ENCODE assay signal across 9 mouse cellular contexts in the genomic region with DNA sequence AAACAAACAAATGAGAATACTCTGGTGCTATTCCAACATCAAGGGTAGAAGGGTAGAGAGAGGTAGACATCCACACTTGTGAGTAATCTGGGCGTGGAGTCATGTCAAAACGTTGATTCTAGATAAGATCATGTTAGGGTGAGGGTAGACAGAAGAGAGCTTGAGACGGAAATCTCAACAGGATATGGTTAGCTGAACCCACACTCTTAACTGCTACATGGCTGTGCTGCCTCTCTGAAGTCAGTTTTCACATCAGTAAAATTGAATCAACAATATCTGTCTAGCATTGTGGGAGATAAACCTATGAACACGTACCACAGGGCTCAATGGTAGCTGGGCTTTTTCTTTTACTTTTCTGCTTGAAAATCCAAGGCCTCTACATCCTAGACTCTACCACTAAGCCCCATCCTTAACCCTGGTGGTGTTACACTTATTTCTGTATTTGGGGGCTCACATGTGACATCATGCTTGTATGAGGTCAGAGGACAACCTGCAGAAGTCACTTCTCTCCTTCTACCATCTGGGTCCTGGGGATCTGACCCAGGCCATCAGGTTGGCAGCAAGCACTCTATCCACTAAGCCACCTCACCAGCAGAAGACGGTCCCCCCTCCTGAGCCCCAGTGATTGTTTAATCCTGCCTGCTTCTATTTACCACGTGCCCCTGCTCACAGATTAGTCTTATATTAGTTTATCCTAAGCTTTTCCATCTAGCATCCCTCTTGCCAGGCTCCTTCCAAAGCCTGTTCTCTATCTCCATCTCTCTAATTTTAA. TPM values are rescaled to one million over a fixed set of nuclear protein-coding genes. Genes with fewer than 3 reads are reported as not detected.
DNase-seq lines count a peak whose midpoint lies in the region; ATAC-seq and TF ChIP-seq lines count a peak whose summit lies in the region.
"Had no signal": no experiment of that assay in that cellular context is flagged by ENCODE, and none has a peak within 500 bp of the region (broad histone marks: within the 10 kb centered on the region; RNA-seq: fewer than 3 reads in every experiment).

No protein-coding gene starts in this region.

- 70% methylated on average over 6 of the region's 6 CpGs for WGBS in lung, postnatal 0 days
- WGBS in embryonic facial prominence, embryonic 10.5 days = 88% methylated on average over 6 of the region's 6 CpGs
- 94% methylated on average over 6 of the region's 6 CpGs for WGBS in hindbrain, embryonic 16.5 days
- WGBS in neural tube, embryonic 13.5 days = 91% methylated on average over 6 of the region's 6 CpGs

- TF ChIP-seq CTCF in lung, postnatal 0 days (IDR thresholded peaks at IDR 0.05) = no peak

- H3K4me3 ChIP-seq in lung, postnatal 0 days (ENCODE audit: low read depth, low read length) = no peak overlapping the region
- H3K4me3 ChIP-seq in embryonic facial prominence, embryonic 10.5 days = peak overlapping the region; percentile 63; the same call in 1 of the 2 replicates
- H3K4me3 ChIP-seq in hindbrain, embryonic 16.5 days (ENCODE audit: low read length) = no peak overlapping the region
- H3K4me3 ChIP-seq in neural tube, embryonic 13.5 days = no peak overlapping the region

- no peak overlapping the region for H3K4me2 ChIP-seq in lung, postnatal 0 days (replicated peaks; ENCODE audit: low read depth, low read length)
- peak overlapping the region; percentile 56 for H3K4me2 ChIP-seq in hindbrain, embryonic 16.5 days (ENCODE audit: low read length)
- peak overlapping the region; percentile 53 for H3K4me2 ChIP-seq in neural tube, embryonic 13.5 days

- no peaks in the 10 kb centered on the region for H3K27me3 ChIP-seq in lung, postnatal 0 days (replicated peaks; ENCODE audit: insufficient read depth, low read length)
- no peaks in the 10 kb centered on the region for H3K27me3 ChIP-seq in embryonic facial prominence, embryonic 10.5 days (replicated peaks; ENCODE audit: low read depth, poor library complexity, severe bottlenecking)
- no peaks in the 10 kb centered on the region for H3K27me3 ChIP-seq in hindbrain, embryonic 16.5 days (replicated peaks; ENCODE audit: control insufficient read depth, insufficient read depth, low read length)
- H3K27me3 ChIP-seq in neural tube, embryonic 13.5 days = no peaks in the 10 kb centered on the region

- no peak overlapping the region for H3K27ac ChIP-seq in lung, postnatal 0 days (ENCODE audit: low read length)
- no peak overlapping the region for H3K27ac ChIP-seq in embryonic facial prominence, embryonic 10.5 days (replicated peaks)
- no peak overlapping the region for H3K27ac ChIP-seq in hindbrain, embryonic 16.5 days (ENCODE audit: low read depth, low read length)
- no peak overlapping the region for H3K27ac ChIP-seq in neural tube, embryonic 13.5 days (replicated peaks)

- no peak for TF ChIP-seq EP300 in lung, postnatal 0 days (IDR thresholded peaks at IDR 0.05)

- H3K36me3 ChIP-seq in lung, postnatal 0 days (ENCODE audit: insufficient read depth, low read length) = peaks cover 6% of the 10 kb centered on the region; the same call in 1 of the 2 replicates
- H3K36me3 ChIP-seq in embryonic facial prominence, embryonic 10.5 days (replicated peaks) = peaks cover 38% of the 10 kb centered on the region
- peaks cover 13% of the 10 kb centered on the region for H3K36me3 ChIP-seq in hindbrain, embryonic 16.5 days (ENCODE audit: control insufficient read depth, insufficient read depth, low read length)
- peaks cover 33% of the 10 kb centered on the region for H3K36me3 ChIP-seq in neural tube, embryonic 13.5 days

- no peak for DNase-seq in lung, postnatal 0 days (ENCODE audit: low spot score)
- DNase-seq in lung, postnatal 4 days = no peak
- DNase-seq in embryonic facial prominence, embryonic 10.5 days (ENCODE audit: low spot score) = no peak
- no peak for DNase-seq in layer of hippocampus, adult 11-12 months (ENCODE audit: low spot score)
- no peak for DNase-seq in right cerebral cortex, postnatal 4 days
- DNase-seq: lung, adult 18-20 months had no signal

- H3K4me1 ChIP-seq in lung, postnatal 0 days (ENCODE audit: insufficient read depth, low read depth, low read length) = peaks cover 5% of the 10 kb centered on the region; the same call in 1 of the 2 replicates
- peaks cover 19% of the 10 kb centered on the region for H3K4me1 ChIP-seq in embryonic facial prominence, embryonic 10.5 days
- peaks cover 9% of the 10 kb centered on the region for H3K4me1 ChIP-seq in hindbrain, embryonic 16.5 days (ENCODE audit: control insufficient read depth, insufficient read depth, low read depth, low read length)
- H3K4me1 ChIP-seq in neural tube, embryonic 13.5 days (replicated peaks) = peaks cover 12% of the 10 kb centered on the region

- H3K9me3 ChIP-seq in lung, postnatal 0 days (ENCODE audit: low read length) = no peaks in the 10 kb centered on the region
- H3K9me3 ChIP-seq in embryonic facial prominence, embryonic 10.5 days = no peaks in the 10 kb centered on the region
- H3K9me3 ChIP-seq in hindbrain, embryonic 16.5 days (ENCODE audit: control insufficient read depth, low read length) = no peaks in the 10 kb centered on the region
- H3K9me3 ChIP-seq in neural tube, embryonic 13.5 days = no peaks in the 10 kb centered on the region

- ATAC-seq in lung, postnatal 0 days = no peak
- no peak for ATAC-seq in hindbrain, embryonic 16.5 days
- ATAC-seq in neural tube, embryonic 13.5 days (ENCODE audit: low read depth) = no peak

- H3K9ac ChIP-seq in lung, postnatal 0 days (replicated peaks; ENCODE audit: low read depth) = 0 out of 2 replicates have a peak overlapping the region, but pooled peaks have one; percentile 5
- H3K9ac ChIP-seq in hindbrain, embryonic 16.5 days (ENCODE audit: low read depth, low read length) = no peak overlapping the region
- no peak overlapping the region for H3K9ac ChIP-seq in neural tube, embryonic 13.5 days

RNA-seq across cellular contexts. Expression of a gene that starts 5.8 kb away (rescaled TPM):
- polyA plus RNA-seq in lung, postnatal 0 days (2015; fragmentation: Nextera tagmentation; extraction: Ambion mirVana) = 78.5 and 82.1 TPM in 2 replicates
- 70.9 and 71.1 TPM in 2 replicates for polyA plus RNA-seq in embryonic facial prominence, embryonic 10.5 days (2016; fragmentation: Nextera tagmentation; extraction: Ambion mirVana)
- 109 and 113 TPM in 2 replicates for polyA plus RNA-seq in hindbrain, embryonic 16.5 days (2015; fragmentation: Nextera tagmentation; extraction: Ambion mirVana)
- 92.4 and 94.0 TPM in 2 replicates for polyA plus RNA-seq in neural tube, embryonic 13.5 days (2015; fragmentation: Nextera tagmentation; extraction: Ambion mirVana)

RNA-seq across cellular contexts. Expression of a gene that starts 19.7 kb away (rescaled TPM):
- not detected in 2 replicates for polyA plus RNA-seq in lung, postnatal 0 days (2015; fragmentation: Nextera tagmentation; extraction: Ambion mirVana)
- polyA plus RNA-seq in embryonic facial prominence, embryonic 10.5 days (2016; fragmentation: Nextera tagmentation; extraction: Ambion mirVana) = not detected in 2 replicates
- polyA plus RNA-seq in hindbrain, embryonic 16.5 days (2015; fragmentation: Nextera tagmentation; extraction: Ambion mirVana) = not detected in 2 replicates
- polyA plus RNA-seq in neural tube, embryonic 13.5 days (2015; fragmentation: Nextera tagmentation; extraction: Ambion mirVana) = not detected in 2 replicates
- polyA plus RNA-seq: heart, embryonic 14.5 days had no signal

RNA-seq across cellular contexts. Expression of a gene that starts 20.1 kb away (rescaled TPM):
- polyA plus RNA-seq in lung, postnatal 0 days (2015; fragmentation: Nextera tagmentation; extraction: Ambion mirVana) = 17.0 and 18.9 TPM in 2 replicates
- 9.9 and 11.0 TPM in 2 replicates for polyA plus RNA-seq in embryonic facial prominence, embryonic 10.5 days (2016; fragmentation: Nextera tagmentation; extraction: Ambion mirVana)
- polyA plus RNA-seq in hindbrain, embryonic 16.5 days (2015; fragmentation: Nextera tagmentation; extraction: Ambion mirVana) = 87.3 and 91.9 TPM in 2 replicates
- polyA plus RNA-seq in neural tube, embryonic 13.5 days (2015; fragmentation: Nextera tagmentation; extraction: Ambion mirVana) = 37.0 and 37.8 TPM in 2 replicates

RNA-seq across cellular contexts. Expression of a gene that starts 22.9 kb away (rescaled TPM):
- 154 and 164 TPM in 2 replicates for polyA plus RNA-seq in lung, postnatal 0 days (2015; fragmentation: Nextera tagmentation; extraction: Ambion mirVana)
- polyA plus RNA-seq in embryonic facial prominence, embryonic 10.5 days (2016; fragmentation: Nextera tagmentation; extraction: Ambion mirVana) = 77.2 and 80.2 TPM in 2 replicates
- polyA plus RNA-seq in hindbrain, embryonic 16.5 days (2015; fragmentation: Nextera tagmentation; extraction: Ambion mirVana) = 85.4 and 86.4 TPM in 2 replicates
- polyA plus RNA-seq in neural tube, embryonic 13.5 days (2015; fragmentation: Nextera tagmentation; extraction: Ambion mirVana) = 82.6 and 86.4 TPM in 2 replicates

RNA-seq across cellular contexts. Expression of a gene that starts 23.9 kb away (rescaled TPM):
- 0.08 and 0.10 TPM in 2 replicates for polyA plus RNA-seq in lung, postnatal 0 days (2015; fragmentation: Nextera tagmentation; extraction: Ambion mirVana)
- 0.14 TPM in 1 of 2 replicates, not detected in the other for polyA plus RNA-seq in embryonic facial prominence, embryonic 10.5 days (2016; fragmentation: Nextera tagmentation; extraction: Ambion mirVana)
- 0.24 and 0.29 TPM in 2 replicates for polyA plus RNA-seq in hindbrain, embryonic 16.5 days (2015; fragmentation: Nextera tagmentation; extraction: Ambion mirVana)
- 0.14 TPM in 2 replicates for polyA plus RNA-seq in neural tube, embryonic 13.5 days (2015; fragmentation: Nextera tagmentation; extraction: Ambion mirVana)
- polyA plus RNA-seq: heart, embryonic 14.5 days had no signal
